Mouse (Mus musculus): ENCODE results near the gene Pde4a.
"Not testable (repeated sequence)": the region's sequence is repeated elsewhere in the genome, so short reads cannot be mapped to it uniquely, and the experiment has no call there.

Pde4a gene

GRCm38 (mm10) chr9:21244428-21245112 is 79.1 kb downstream of the Pde4a start:
- no peak for DNase-seq (ENCODE audit: low read depth, low spot score)

- DNase-seq (ENCODE audit: low read depth, low spot score): no peak
Observed at GRCm38 (mm10) chr9:21245113-21245487, 79.6 kb downstream of the Pde4a start.

- DNase-seq (ENCODE audit: low read depth, low spot score): no peak
Observed at GRCm38 (mm10) chr9:21246342-21246741, 80.8 kb downstream of the Pde4a start.

- no peak for DNase-seq (ENCODE audit: low read depth, low spot score)
Observed at GRCm38 (mm10) chr9:21248326-21248725, 82.8 kb downstream of the Pde4a start, which contains the start of gene S1pr5. TSS of gene S1pr5 (minus strand) at chr9:21248443.

GRCm38 (mm10) chr9:21249629-21250508 is 84.4 kb downstream of the Pde4a start:
- DNase-seq (ENCODE audit: low read depth, low spot score): no peak

GRCm38 (mm10) chr9:21250509-21250908 is 85.0 kb downstream of the Pde4a start:
- DNase-seq (ENCODE audit: low read depth, low spot score): no peak

- no peak for DNase-seq (ENCODE audit: low read depth, low spot score)
Observed at GRCm38 (mm10) chr9:21251116-21251735, 85.7 kb downstream of the Pde4a start.

GRCm38 (mm10) chr9:21254690-21255089 is 89.2 kb downstream of the Pde4a start:
- DNase-seq (ENCODE audit: low read depth, low spot score): no peak

GRCm38 (mm10) chr9:21256349-21256748 is 90.8 kb downstream of the Pde4a start:
- DNase-seq (ENCODE audit: low read depth, low spot score): not testable (repeated sequence)

- no peak for DNase-seq (ENCODE audit: low read depth, low spot score)
Observed at GRCm38 (mm10) chr9:21260491-21261040, 95.1 kb downstream of the Pde4a start.

- no peak for DNase-seq (ENCODE audit: low read depth, low spot score)
Observed at GRCm38 (mm10) chr9:21261831-21262230, 96.3 kb downstream of the Pde4a start.

Data from mesoderm, embryonic 11.5 days (tissue).